Mouse (Mus musculus): ENCODE measurements around the gene Creld1. TPM values are rescaled to one million over a fixed set of nuclear protein-coding genes. Genes with fewer than 3 reads are reported as not detected.

The Creld1 gene
- polyA plus RNA-seq, 1 experiment from 2014 or later, result 11.2 TPM

GRCm38 (mm10) chr6:113458635-113459034, 24.5 kb upstream of the Creld1 start:
- Histone ChIP-seq H3K9ac (ENCODE audit: low read length) (no peak overlapping the region), H3K27ac (replicated peaks; ENCODE audit: low read depth, low read length) (no peak overlapping the region), H3K4me2 (ENCODE audit: low read depth, severe bottlenecking) (no peak overlapping the region), H3K4me3 (ENCODE audit: low read depth, low read length) (no peak overlapping the region), H3K27me3 (ENCODE audit: control insufficient read depth, insufficient read depth, low read length) (no peaks in the 10 kb centered on the region), H3K9me3 (ENCODE audit: control insufficient read depth, low read length) (no peaks in the 10 kb centered on the region), H3K36me3 (ENCODE audit: control insufficient read depth, insufficient read depth, low read length) (no peaks in the 10 kb centered on the region), H3K4me1 (ENCODE audit: control insufficient read depth, insufficient read depth, low read length) (no peaks in the 10 kb centered on the region)
- WGBS, result 53% methylated on average over 10 of the region's 10 CpGs
- DNase-seq (ENCODE audit: low spot score) (no peak), ATAC-seq (ENCODE audit: insufficient number of reproducible peaks, low FRiP score, low TSS enrichment, low read depth) (no peak)

- H3K36me3 ChIP-seq (ENCODE audit: control insufficient read depth, insufficient read depth, low read length), result no peaks in the 10 kb centered on the region
- no peaks in the 10 kb centered on the region for H3K4me1 ChIP-seq (ENCODE audit: control insufficient read depth, insufficient read depth, low read length)
- H3K27ac ChIP-seq (replicated peaks; ENCODE audit: low read depth, low read length), result no peak overlapping the region
- DNase-seq (ENCODE audit: low spot score) (no peak), ATAC-seq (ENCODE audit: insufficient number of reproducible peaks, low FRiP score, low TSS enrichment, low read depth) (no peak)
- no peaks in the 10 kb centered on the region for H3K9me3 ChIP-seq (ENCODE audit: control insufficient read depth, low read length)
- 72% methylated on average over 7 of the region's 7 CpGs for WGBS
- H3K27me3 ChIP-seq (ENCODE audit: control insufficient read depth, insufficient read depth, low read length), result 0 out of 2 replicates have a peak, but pooled peaks cover 3% of the 10 kb centered on the region
- no peak overlapping the region for H3K4me2 ChIP-seq (ENCODE audit: low read depth, severe bottlenecking)
- H3K4me3 ChIP-seq (ENCODE audit: low read depth, low read length), result no peak overlapping the region
- H3K9ac ChIP-seq (ENCODE audit: low read length), result no peak overlapping the region
These were observed 19.1 kb upstream of the Creld1 start for GRCm38 (mm10) chr6:113464040-113464439.

DNA sequence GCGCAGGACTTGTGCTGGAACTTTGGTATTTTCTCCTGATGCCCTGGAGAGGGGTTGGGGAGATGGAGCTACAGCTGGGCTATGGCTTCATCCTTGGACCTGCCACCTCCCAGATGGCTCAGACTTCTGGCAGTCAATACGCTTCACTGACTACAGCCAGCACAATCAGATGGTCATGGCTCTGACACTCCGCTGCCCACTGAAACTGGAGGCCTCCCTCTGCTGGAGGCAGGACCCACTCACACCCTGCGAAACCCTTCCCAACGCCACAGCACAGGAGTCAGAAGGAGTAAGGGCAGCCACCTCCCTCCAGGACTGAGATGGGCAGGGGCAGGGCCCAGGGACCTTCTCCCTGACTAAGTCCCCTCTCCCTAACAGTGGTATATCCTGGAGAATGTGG, 17.5 kb upstream of the Creld1 start:
- Histone ChIP-seq H3K9ac (ENCODE audit: low read length) (no peak overlapping the region), H3K9me3 (ENCODE audit: control insufficient read depth, low read length) (no peaks in the 10 kb centered on the region), H3K4me1 (ENCODE audit: control insufficient read depth, insufficient read depth, low read length) (0 out of 2 replicates have a peak, but pooled peaks cover 4% of the 10 kb centered on the region), H3K4me3 (ENCODE audit: low read depth, low read length) (no peak overlapping the region), H3K36me3 (ENCODE audit: control insufficient read depth, insufficient read depth, low read length) (no peaks in the 10 kb centered on the region), H3K27me3 (ENCODE audit: control insufficient read depth, insufficient read depth, low read length) (peaks cover 15% of the 10 kb centered on the region), H3K27ac (replicated peaks; ENCODE audit: low read depth, low read length) (no peak overlapping the region), H3K4me2 (ENCODE audit: low read depth, severe bottlenecking) (no peak overlapping the region)
- ATAC-seq (ENCODE audit: insufficient number of reproducible peaks, low FRiP score, low TSS enrichment, low read depth) (0 out of 2 replicates have a peak, but pooled peaks have one; percentile 4), DNase-seq (ENCODE audit: low spot score) (no peak)
- WGBS, result 63% methylated on average over 5 of the region's 5 CpGs

DNA sequence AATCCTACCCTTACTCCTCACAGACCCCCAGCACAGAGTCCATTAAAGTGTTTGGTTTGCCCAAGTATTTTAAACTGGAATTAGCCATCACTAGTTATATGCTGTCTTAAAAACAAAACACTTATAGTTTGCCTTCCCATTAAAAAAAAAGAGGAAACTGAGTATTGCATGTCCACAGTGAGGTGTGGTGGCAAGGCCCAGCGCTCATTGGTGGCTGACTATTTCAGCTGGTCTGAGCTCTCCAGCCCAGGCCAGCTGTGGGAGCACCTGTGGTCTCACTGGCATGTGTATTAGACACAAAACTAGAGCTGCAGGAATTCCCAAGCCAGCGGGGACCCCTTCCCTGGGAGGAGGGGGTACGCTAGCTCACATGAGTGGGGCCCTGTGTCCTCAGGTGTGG, 14.6 kb upstream of the Creld1 start:
- 60% methylated on average over 3 of the region's 3 CpGs for WGBS
- Histone ChIP-seq H3K9me3 (ENCODE audit: control insufficient read depth, low read length) (no peaks in the 10 kb centered on the region), H3K27me3 (ENCODE audit: control insufficient read depth, insufficient read depth, low read length) (peaks cover 17% of the 10 kb centered on the region), H3K4me3 (ENCODE audit: low read depth, low read length) (no peak overlapping the region), H3K9ac (ENCODE audit: low read length) (no peak overlapping the region), H3K4me1 (ENCODE audit: control insufficient read depth, insufficient read depth, low read length) (peaks cover 9% of the 10 kb centered on the region; the same call in 1 of the 2 replicates), H3K4me2 (ENCODE audit: low read depth, severe bottlenecking) (no peak overlapping the region; the same call in 1 of the 2 replicates), H3K36me3 (ENCODE audit: control insufficient read depth, insufficient read depth, low read length) (no peaks in the 10 kb centered on the region), H3K27ac (replicated peaks; ENCODE audit: low read depth, low read length) (no peak overlapping the region)
- DNase-seq (ENCODE audit: low spot score), result no peak
- no peak for ATAC-seq (ENCODE audit: insufficient number of reproducible peaks, low FRiP score, low TSS enrichment, low read depth)

- Histone ChIP-seq H3K36me3 (ENCODE audit: control insufficient read depth, insufficient read depth, low read length) (no peaks in the 10 kb centered on the region), H3K27me3 (ENCODE audit: control insufficient read depth, insufficient read depth, low read length) (peaks cover 17% of the 10 kb centered on the region), H3K4me3 (ENCODE audit: low read depth, low read length) (peak overlapping the region; percentile 28), H3K9ac (ENCODE audit: low read length) (peak overlapping the region; percentile 9; the same call in 1 of the 2 replicates), H3K4me1 (ENCODE audit: control insufficient read depth, insufficient read depth, low read length) (peaks cover 9% of the 10 kb centered on the region; the same call in 1 of the 2 replicates), H3K27ac (replicated peaks; ENCODE audit: low read depth, low read length) (no peak overlapping the region), H3K9me3 (ENCODE audit: control insufficient read depth, low read length) (no peaks in the 10 kb centered on the region), H3K4me2 (ENCODE audit: low read depth, severe bottlenecking) (peak overlapping the region; percentile 55)
- WGBS, result 4% methylated on average over 9 of the region's 9 CpGs
- ATAC-seq (ENCODE audit: insufficient number of reproducible peaks, low FRiP score, low TSS enrichment, low read depth) (no peak; the same call in 1 of the 2 replicates), DNase-seq (ENCODE audit: low spot score) (peak; percentile 79)
These were observed 14.1 kb upstream of the Creld1 start for GRCm38 (mm10) chr6:113469021-113469420.

- 1% methylated on average over 31 of the region's 31 CpGs for WGBS
- Histone ChIP-seq H3K27ac (replicated peaks; ENCODE audit: low read depth, low read length) (no peak overlapping the region), H3K4me3 (ENCODE audit: low read depth, low read length) (peak overlapping the region; percentile 28), H3K36me3 (ENCODE audit: control insufficient read depth, insufficient read depth, low read length) (no peaks in the 10 kb centered on the region), H3K27me3 (ENCODE audit: control insufficient read depth, insufficient read depth, low read length) (peaks cover 17% of the 10 kb centered on the region), H3K9me3 (ENCODE audit: control insufficient read depth, low read length) (no peaks in the 10 kb centered on the region), H3K4me2 (ENCODE audit: low read depth, severe bottlenecking) (peak overlapping the region; percentile 55), H3K9ac (ENCODE audit: low read length) (peak overlapping the region; percentile 55; the same call in 1 of the 2 replicates), H3K4me1 (ENCODE audit: control insufficient read depth, insufficient read depth, low read length) (peaks cover 9% of the 10 kb centered on the region; the same call in 1 of the 2 replicates)
- DNase-seq (ENCODE audit: low spot score) (peak; percentile 89), ATAC-seq (ENCODE audit: insufficient number of reproducible peaks, low FRiP score, low TSS enrichment, low read depth) (peak; percentile 45; the same call in 1 of the 2 replicates)
These were observed 13.7 kb upstream of the Creld1 start for GRCm38 (mm10) chr6:113469432-113469831.

- peaks cover 9% of the 10 kb centered on the region; the same call in 1 of the 2 replicates for H3K4me1 ChIP-seq (ENCODE audit: control insufficient read depth, insufficient read depth, low read length)
- peak within 1 kb of the TSS; percentile 19; the same call in 1 of the 2 replicates for H3K4me2 ChIP-seq (ENCODE audit: low read depth, severe bottlenecking)
- H3K9ac ChIP-seq (ENCODE audit: low read length), result peak within 1 kb of the TSS; percentile 34; the same call in 1 of the 2 replicates
- DNase-seq (ENCODE audit: low spot score) (no peak), ATAC-seq (ENCODE audit: insufficient number of reproducible peaks, low FRiP score, low TSS enrichment, low read depth) (no peak)
- no peak within 1 kb of the TSS for H3K27ac ChIP-seq (replicated peaks; ENCODE audit: low read depth, low read length)
- no peak within 1 kb of the TSS for H3K4me3 ChIP-seq (ENCODE audit: low read depth, low read length)
- H3K9me3 ChIP-seq (ENCODE audit: control insufficient read depth, low read length), result no peaks in the 10 kb centered on the region
- WGBS, result 17% methylated on average over 12 of the region's 12 CpGs
- peaks cover 17% of the 10 kb centered on the region for H3K27me3 ChIP-seq (ENCODE audit: control insufficient read depth, insufficient read depth, low read length)
- H3K36me3 ChIP-seq (ENCODE audit: control insufficient read depth, insufficient read depth, low read length), result no peaks in the 10 kb centered on the region
These were observed 11.7 kb upstream of the Creld1 start, which contains the start of gene Il17rc for GRCm38 (mm10) chr6:113471297-113471936. Il17rc (plus strand) TSS chr6:113471427.

- H3K4me2 ChIP-seq (ENCODE audit: low read depth, severe bottlenecking), result no peak overlapping the region
- ATAC-seq (ENCODE audit: insufficient number of reproducible peaks, low FRiP score, low TSS enrichment, low read depth) (no peak), DNase-seq (ENCODE audit: low spot score) (no peak)
- peaks cover 17% of the 10 kb centered on the region for H3K27me3 ChIP-seq (ENCODE audit: control insufficient read depth, insufficient read depth, low read length)
- 63% methylated on average over 10 of the region's 10 CpGs for WGBS
- H3K27ac ChIP-seq (replicated peaks; ENCODE audit: low read depth, low read length), result no peak overlapping the region
- H3K9me3 ChIP-seq (ENCODE audit: control insufficient read depth, low read length), result no peaks in the 10 kb centered on the region
- H3K4me1 ChIP-seq (ENCODE audit: control insufficient read depth, insufficient read depth, low read length), result peaks cover 9% of the 10 kb centered on the region; the same call in 1 of the 2 replicates
- no peak overlapping the region for H3K9ac ChIP-seq (ENCODE audit: low read length)
- H3K4me3 ChIP-seq (ENCODE audit: low read depth, low read length), result no peak overlapping the region
- no peaks in the 10 kb centered on the region for H3K36me3 ChIP-seq (ENCODE audit: control insufficient read depth, insufficient read depth, low read length)
These were observed 11.0 kb upstream of the Creld1 start for GRCm38 (mm10) chr6:113472061-113472460.
